Mouse (Mus musculus) lung, postnatal 0 days (tissue): ENCODE measurements around the gene Mvb12b. TPM values are rescaled to one million over a fixed set of nuclear protein-coding genes. Genes with fewer than 3 reads are reported as not detected.

Source experiments
- ATAC-seq: fragments of 200-750 bp; cut with Nextera tagmentation; 2 replicates; pipeline ENCODE4 v1.8.0; 2017; ENCODE audit warnings: moderate library complexity
- DNase-seq: peaks from one replicate; pipeline ENCODE4 v3.0.0-alpha.2; 2016; ENCODE audit warnings: low spot score
- H3K27ac ChIP-seq: fragments of 300-500 bp; sonication (generic); 2 replicates; pipeline ENCODE4 v1.5.1; 2014; ENCODE audit warnings: antibody characterized with exemption, mild to moderate bottlenecking, low read length, mixed read lengths
- H3K27me3 ChIP-seq: fragments of 300-500 bp; sonication (generic); replicated peaks from 2 replicates; pipeline ENCODE4 v1.6.1; 2014; ENCODE audit warnings: low read length, mixed read lengths; ENCODE audit not compliant: insufficient read depth
- H3K36me3 ChIP-seq: fragments of 300-500 bp; sonication (generic); 2 replicates; pipeline ENCODE4 v1.6.1; 2014; ENCODE audit warnings: low read length, mixed read lengths; ENCODE audit not compliant: insufficient read depth
- H3K4me1 ChIP-seq: fragments of 300-500 bp; sonication (generic); 2 replicates; pipeline ENCODE4 v1.6.1; 2014; ENCODE audit warnings: antibody characterized with exemption, low read depth, low read length, mixed read lengths; ENCODE audit not compliant: insufficient read depth
- H3K4me2 ChIP-seq: fragments of 300-500 bp; sonication (generic); replicated peaks from 2 replicates; pipeline ENCODE4 v1.6.1; 2014; ENCODE audit warnings: low read depth, mild to moderate bottlenecking, low read length, moderate library complexity, mixed read lengths
- H3K4me3 ChIP-seq: fragments of 300-500 bp; sonication (generic); 2 replicates; pipeline ENCODE4 v1.5.1; 2014; ENCODE audit warnings: low read depth, low read length
- H3K9ac ChIP-seq: fragments of 300-500 bp; sonication (generic); replicated peaks from 2 replicates; pipeline ENCODE4 v1.6.1; 2014; ENCODE audit warnings: low read depth, mild to moderate bottlenecking
- H3K9me3 ChIP-seq: fragments of 300-500 bp; sonication (generic); 2 replicates; pipeline ENCODE4 v1.6.1; 2016; ENCODE audit warnings: low read length, mixed read lengths
- CTCF ChIP-seq: IDR thresholded peaks from 2 replicates; pipeline ENCODE4 v1.5.1; 2016; ENCODE audit warnings: antibody characterized with exemption, mild to moderate bottlenecking
- EP300 ChIP-seq: IDR thresholded peaks from 2 replicates; pipeline ENCODE4 v1.6.1; 2016; ENCODE audit warnings: antibody characterized with exemption, mild to moderate bottlenecking, control low read depth
- WGBS: fragments of 180-500 bp; shearing (Covaris S2); extraction: QIAGEN DNeasy Blood & Tissue Kit; methylation state at CpG from one replicate; pipeline ENCODE4 v1.1.7; 2014; 5-methylcytosine and 5-hydroxymethylcytosine counted together
- polyA plus RNA-seq: library from polyadenylated mRNA; unstranded; fragments of >200 nt; fragmentation: Nextera tagmentation; extraction: Ambion mirVana; gene quantifications from 2 replicates; pipeline ENCODE4 v1.2.1, GENCODE M21; 2015

Mvb12b gene
- polyA plus RNA-seq, 1 experiment from 2014 or later: 21.3 TPM

DNA sequence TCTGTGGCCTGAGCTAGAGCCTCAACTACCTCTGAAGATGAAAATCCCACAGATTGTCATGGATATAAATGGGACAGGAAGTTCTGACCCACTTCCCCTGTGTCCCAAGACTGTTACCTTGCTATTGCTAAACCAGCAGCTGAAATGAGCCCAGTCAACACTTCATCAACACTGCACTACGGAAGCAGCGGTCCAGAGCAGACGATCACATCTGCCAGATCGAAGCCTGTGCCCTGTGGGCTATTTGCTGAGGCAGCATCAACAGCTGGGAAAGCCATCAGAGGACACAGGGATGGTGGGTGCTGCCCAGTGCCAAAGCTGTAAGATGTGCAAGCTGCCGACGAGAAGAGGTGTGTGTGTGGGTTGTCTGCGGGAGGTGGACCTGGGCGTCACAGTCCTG is 86.4 kb downstream of the Mvb12b start:
- 62% methylated on average over 8 of the region's 8 CpGs for WGBS
- Histone ChIP-seq H3K36me3 (0 out of 2 replicates have a peak, but pooled peaks cover 4% of the 10 kb centered on the region), H3K4me3 (no peak overlapping the region), H3K9ac (no peak overlapping the region), H3K27me3 (no peaks in the 10 kb centered on the region), H3K4me1 (peaks cover 6% of the 10 kb centered on the region; the same call in 1 of the 2 replicates), H3K9me3 (no peaks in the 10 kb centered on the region), H3K4me2 (no peak overlapping the region), H3K27ac (no peak overlapping the region)
- peak; percentile 58 for DNase-seq
- ATAC-seq: peak; percentile 74
- no peak for TF ChIP-seq CTCF
- peak; percentile 32; the same call in 1 of the 2 replicates for TF ChIP-seq EP300

DNA sequence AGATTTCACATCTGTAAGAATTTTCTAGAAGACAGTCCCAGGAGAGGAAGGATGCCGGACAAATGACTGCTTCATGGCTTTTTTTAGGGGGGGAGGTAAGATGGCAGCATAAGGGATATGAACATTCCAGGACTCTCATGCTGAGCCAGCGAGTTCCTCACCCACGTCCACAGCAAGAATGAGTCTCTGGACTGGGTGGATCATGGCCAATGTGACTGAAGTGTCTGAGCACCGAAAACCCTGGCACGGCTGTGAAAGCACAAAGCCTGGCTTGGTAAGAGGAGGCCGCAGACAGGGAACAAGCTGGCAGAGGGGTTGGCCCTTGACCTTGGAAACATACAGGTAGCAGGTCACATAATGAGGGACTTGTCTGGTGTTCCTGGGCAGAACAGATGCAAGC is 87.5 kb downstream of the Mvb12b start:
- DNase-seq (no peak), ATAC-seq (no peak)
- 55% methylated on average over 6 of the region's 6 CpGs for WGBS
- Histone ChIP-seq H3K4me1 (peaks cover 6% of the 10 kb centered on the region; the same call in 1 of the 2 replicates), H3K4me3 (no peak overlapping the region), H3K27ac (no peak overlapping the region), H3K4me2 (no peak overlapping the region), H3K36me3 (0 out of 2 replicates have a peak, but pooled peaks cover 4% of the 10 kb centered on the region), H3K27me3 (no peaks in the 10 kb centered on the region), H3K9me3 (no peaks in the 10 kb centered on the region), H3K9ac (no peak overlapping the region)
- TF ChIP-seq EP300: no peak
- TF ChIP-seq CTCF: no peak

DNA sequence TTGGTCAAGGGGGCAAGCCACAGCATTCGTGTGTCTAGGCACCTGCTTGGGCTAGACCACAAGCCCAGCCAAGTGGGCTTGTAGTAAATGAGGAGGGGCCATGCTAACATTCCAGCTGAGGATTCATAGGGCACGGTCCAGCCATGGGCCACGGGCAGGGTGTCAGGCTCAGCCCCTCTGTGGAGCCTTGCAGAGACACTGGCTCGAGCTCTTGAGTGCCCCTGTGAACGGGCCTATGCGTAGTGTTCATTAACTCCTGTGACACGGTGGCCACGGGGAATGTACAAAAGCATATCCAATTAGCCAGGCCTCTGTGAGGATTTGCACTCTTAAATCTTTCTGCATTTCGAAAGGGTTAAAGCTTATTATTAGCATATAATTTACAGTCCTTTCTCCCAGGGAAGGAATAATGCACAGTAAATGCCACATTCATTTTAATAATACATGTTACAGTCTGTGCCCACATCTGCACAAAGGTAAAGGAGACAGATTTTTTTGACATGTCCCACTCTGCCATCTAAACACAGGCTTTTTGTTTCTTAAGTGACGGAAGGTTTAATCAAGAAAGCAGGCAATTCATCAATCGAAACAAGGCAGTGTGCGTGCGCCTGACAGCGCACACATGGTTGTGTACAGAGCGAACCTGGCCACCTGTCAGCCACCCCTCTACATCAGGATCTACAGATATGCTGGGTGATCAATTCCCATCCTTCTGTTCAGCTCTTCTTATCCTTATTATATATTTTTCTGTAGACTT is 91.9 kb downstream of the Mvb12b start:
- Histone ChIP-seq H3K27me3 (no peaks in the 10 kb centered on the region), H3K36me3 (no peaks in the 10 kb centered on the region), H3K9ac (no peak overlapping the region), H3K27ac (no peak overlapping the region), H3K9me3 (no peaks in the 10 kb centered on the region), H3K4me2 (no peak overlapping the region), H3K4me3 (no peak overlapping the region), H3K4me1 (peaks cover 3% of the 10 kb centered on the region; the same call in 1 of the 2 replicates)
- DNase-seq: no peak
- WGBS: 88% methylated on average over 15 of the region's 15 CpGs
- no peak for TF ChIP-seq EP300
- no peak for TF ChIP-seq CTCF
- no peak for ATAC-seq

DNA sequence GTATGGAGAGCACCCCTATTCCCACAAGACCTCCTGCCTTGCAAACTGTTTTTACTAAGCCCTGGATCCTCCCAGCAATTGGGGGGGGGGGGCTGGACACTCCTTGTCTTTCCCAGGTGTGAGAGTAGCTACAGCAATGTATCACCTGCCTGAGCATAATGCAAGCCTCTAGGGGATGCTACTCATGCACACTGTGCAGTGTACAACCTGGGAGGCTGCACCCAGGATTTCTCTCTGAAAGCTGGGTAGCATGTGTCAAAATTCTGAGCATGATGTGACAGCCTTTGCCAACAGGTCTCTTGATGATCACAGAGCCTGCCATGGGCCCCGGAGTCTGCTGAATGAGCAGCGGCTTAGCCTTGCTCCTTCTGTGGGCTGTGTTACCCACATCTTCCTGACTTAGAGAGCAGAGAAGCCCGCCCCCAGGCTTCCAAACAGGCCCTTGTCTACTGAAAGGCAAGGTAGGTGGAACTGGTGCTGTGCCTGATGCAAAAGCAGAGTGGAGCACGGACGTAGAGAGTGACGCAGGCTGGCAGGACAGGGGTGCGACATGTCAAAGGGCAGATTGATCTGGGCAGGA is 92.7 kb downstream of the Mvb12b start:
- DNase-seq (no peak), ATAC-seq (no peak)
- TF ChIP-seq EP300: no peak
- TF ChIP-seq CTCF: no peak
- no peak overlapping the region for H3K27ac ChIP-seq
- H3K27me3 ChIP-seq: no peaks in the 10 kb centered on the region
- no peak overlapping the region for H3K4me3 ChIP-seq
- no peak overlapping the region for H3K4me2 ChIP-seq
- H3K9me3 ChIP-seq: no peaks in the 10 kb centered on the region
- no peak overlapping the region for H3K9ac ChIP-seq
- no peaks in the 10 kb centered on the region for H3K36me3 ChIP-seq
- H3K4me1 ChIP-seq: no peaks in the 10 kb centered on the region
- WGBS: 91% methylated on average over 7 of the region's 7 CpGs

DNA sequence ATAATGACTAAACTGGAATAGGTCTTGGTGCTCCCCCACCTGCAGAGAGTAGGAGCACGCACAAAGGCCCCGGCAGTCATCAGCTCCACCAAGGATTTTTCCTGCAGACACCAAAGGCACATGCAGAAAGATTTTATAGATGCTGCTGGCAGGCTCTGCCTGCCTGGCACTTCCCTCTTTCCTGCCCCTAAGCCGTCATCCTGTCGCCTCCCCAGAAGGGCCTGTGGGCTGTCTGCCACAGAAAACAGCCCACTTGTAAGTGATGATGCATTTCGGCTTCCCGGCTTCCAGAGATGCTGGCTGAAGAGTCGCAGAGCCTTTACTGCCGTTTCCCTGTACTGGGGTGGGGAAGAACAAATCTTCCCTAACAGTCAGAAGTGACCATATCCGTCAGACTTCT is 93.3 kb downstream of the Mvb12b start:
- no peak for ATAC-seq
- 67% methylated on average over 9 of the region's 9 CpGs for WGBS
- H3K4me3 ChIP-seq: no peak overlapping the region
- no peak overlapping the region for H3K4me2 ChIP-seq
- H3K4me1 ChIP-seq: no peaks in the 10 kb centered on the region
- DNase-seq: no peak
- no peak overlapping the region for H3K9ac ChIP-seq
- H3K27me3 ChIP-seq: no peaks in the 10 kb centered on the region
- H3K27ac ChIP-seq: no peak overlapping the region
- no peaks in the 10 kb centered on the region for H3K36me3 ChIP-seq
- TF ChIP-seq EP300: no peak
- TF ChIP-seq CTCF: no peak
- H3K9me3 ChIP-seq: no peaks in the 10 kb centered on the region

DNA sequence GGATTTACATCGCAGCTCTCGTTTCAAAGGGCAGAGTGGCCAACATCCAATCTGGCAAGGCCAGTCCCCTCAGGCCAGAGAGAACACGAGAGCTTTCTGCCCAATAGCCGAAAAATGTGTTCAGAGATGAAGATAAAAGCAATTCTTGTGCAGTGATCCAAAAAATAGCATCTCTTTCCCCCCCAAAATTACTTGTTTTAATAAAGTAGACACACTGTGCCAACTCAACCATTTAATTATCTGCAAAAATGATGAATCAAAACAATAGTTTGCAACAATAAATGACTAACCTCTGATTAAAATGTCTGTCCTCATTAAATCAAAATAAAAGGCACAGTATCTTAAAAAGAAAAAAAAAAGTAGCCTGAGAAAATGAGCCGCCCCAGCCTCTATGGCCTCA is 97.4 kb downstream of the Mvb12b start:
- Histone ChIP-seq H3K4me3 (no peak overlapping the region), H3K9ac (no peak overlapping the region), H3K4me1 (no peaks in the 10 kb centered on the region), H3K27ac (no peak overlapping the region), H3K36me3 (no peaks in the 10 kb centered on the region), H3K27me3 (no peaks in the 10 kb centered on the region), H3K9me3 (no peaks in the 10 kb centered on the region), H3K4me2 (no peak overlapping the region)
- WGBS: 82% methylated on average over 5 of the region's 5 CpGs
- DNase-seq: no peak
- ATAC-seq: no peak
- TF ChIP-seq CTCF (no peak), EP300 (no peak)
